Mouse (Mus musculus) cerebellum, adult 9-11 months (tissue): ENCODE results near the gene Tmem163.

Experiments used
- DNase-seq: peaks from one replicate; pipeline ENCODE4 v3.0.0; 2022

Gene Tmem163

GRCm38 (mm10) chr1:127555822-127556485 lies 123.4 kb downstream of the Tmem163 start:
- no peak for DNase-seq

- DNase-seq, result no peak
Measured at GRCm38 (mm10) chr1:127548078-127548477, 131.3 kb downstream of the Tmem163 start.

- DNase-seq, result peak; percentile 60
Measured at GRCm38 (mm10) chr1:127542756-127543155, 136.6 kb downstream of the Tmem163 start.

- DNase-seq, result peak; percentile 95
Measured at GRCm38 (mm10) chr1:127541931-127542330, 137.4 kb downstream of the Tmem163 start.

- peak; percentile 94 for DNase-seq
Measured at GRCm38 (mm10) chr1:127541522-127541921, 137.8 kb downstream of the Tmem163 start.

- peak; percentile 48 for DNase-seq
Measured at GRCm38 (mm10) chr1:127537204-127538038, 141.9 kb downstream of the Tmem163 start.

GRCm38 (mm10) chr1:127536448-127536847 lies 142.9 kb downstream of the Tmem163 start:
- DNase-seq, result peak; percentile 41

GRCm38 (mm10) chr1:127531723-127532122 lies 147.6 kb downstream of the Tmem163 start:
- DNase-seq, result no peak

GRCm38 (mm10) chr1:127530849-127531580 lies 148.3 kb downstream of the Tmem163 start:
- peak; percentile 56 for DNase-seq

GRCm38 (mm10) chr1:127523364-127523763 lies 156.0 kb downstream of the Tmem163 start:
- DNase-seq, result no peak

- no peak for DNase-seq
Measured at GRCm38 (mm10) chr1:127514888-127515287, 164.5 kb downstream of the Tmem163 start.

- no peak for DNase-seq
Measured at GRCm38 (mm10) chr1:127514479-127514878, 164.9 kb downstream of the Tmem163 start.

GRCm38 (mm10) chr1:127513664-127514063 lies 165.7 kb downstream of the Tmem163 start:
- no peak for DNase-seq

- no peak for DNase-seq
Measured at GRCm38 (mm10) chr1:127513140-127513539, 166.2 kb downstream of the Tmem163 start.

GRCm38 (mm10) chr1:127512709-127513108 lies 166.6 kb downstream of the Tmem163 start:
- DNase-seq, result no peak

GRCm38 (mm10) chr1:127511362-127511761 lies 168.0 kb downstream of the Tmem163 start:
- DNase-seq, result no peak

- DNase-seq, result peak; percentile 83
Measured at GRCm38 (mm10) chr1:127508921-127509320, 170.4 kb downstream of the Tmem163 start.

- DNase-seq, result no peak
Measured at GRCm38 (mm10) chr1:127508067-127508739, 171.1 kb downstream of the Tmem163 start.

- peak; percentile 82 for DNase-seq
Measured at GRCm38 (mm10) chr1:127507042-127507650, 172.2 kb downstream of the Tmem163 start.

- no peak for DNase-seq
Measured at GRCm38 (mm10) chr1:127500701-127501100, 178.6 kb downstream of the Tmem163 start.

- peak; percentile 83 for DNase-seq
Measured at GRCm38 (mm10) chr1:127500219-127500618, 179.1 kb downstream of the Tmem163 start.

GRCm38 (mm10) chr1:127498746-127499145 lies 180.6 kb downstream of the Tmem163 start:
- no peak for DNase-seq
